Mouse (Mus musculus) ES-E14 (cell line): ENCODE results near the gene Ptprcap.
"Not testable (repeated sequence)": the region's sequence is repeated elsewhere in the genome, so short reads cannot be mapped to it uniquely, and the experiment has no call there.

Experiments
- CHD2 ChIP-seq: IDR thresholded peaks from 2 replicates; pipeline ENCODE4 v1.6.1; 2014; ENCODE audit warnings: mild to moderate bottlenecking, low read depth, low read length, inconsistent platforms
- HCFC1 ChIP-seq: IDR thresholded peaks from 2 replicates; pipeline ENCODE4 v1.6.1; 2012; ENCODE audit warnings: low read length, inconsistent platforms, borderline replicate concordance; ENCODE audit not compliant: insufficient read depth
- MAFK ChIP-seq: IDR thresholded peaks from 2 replicates; pipeline ENCODE4 v1.6.1; 2014; ENCODE audit warnings: mild to moderate bottlenecking, low read depth, low read length, inconsistent platforms; ENCODE audit not compliant: insufficient read depth
- ZC3H11A ChIP-seq: IDR thresholded peaks from 2 replicates; pipeline ENCODE4 v1.6.1; 2012; ENCODE audit warnings: low read depth, mild to moderate bottlenecking, inconsistent platforms, low read length, borderline replicate concordance

GRCm38 (mm10) chr19:4125268-4125667 lies 28.1 kb upstream of the Ptprcap start:
- TF ChIP-seq ZC3H11A, MAFK, CHD2, HCFC1: not testable (repeated sequence)
